Mouse (Mus musculus): ENCODE results near the gene Grm5. TPM values are rescaled to one million over a fixed set of nuclear protein-coding genes. Genes with fewer than 3 reads are reported as not detected.

Grm5 gene
- polyA plus RNA-seq, 1 experiment from 2014 or later: 7.0 TPM

GRCm38 (mm10) chr7:88096536-88097107 lies 512.7 kb downstream of the Grm5 start:
- H3K9ac ChIP-seq: no peak overlapping the region
- no peaks in the 10 kb centered on the region for H3K9me3 ChIP-seq (replicated peaks)
- no peaks in the 10 kb centered on the region for H3K4me1 ChIP-seq
- H3K4me3 ChIP-seq: no peak overlapping the region
- no peak for ATAC-seq
- no peaks in the 10 kb centered on the region for H3K27me3 ChIP-seq
- H3K36me3 ChIP-seq (ENCODE audit: poor library complexity, severe bottlenecking): no peaks in the 10 kb centered on the region
- no peak overlapping the region for H3K27ac ChIP-seq
- 43% methylated on average over 1 of the region's 1 CpGs for WGBS
- no peak overlapping the region for H3K4me2 ChIP-seq

- 9% methylated on average over 1 of the region's 1 CpGs for whole genome bisulfite sequencing
- Histone ChIP-seq H3K4me1 (no peaks in the 10 kb centered on the region), H3K4me3 (no peak overlapping the region), H3K9me3 (replicated peaks) (no peaks in the 10 kb centered on the region), H3K27me3 (no peaks in the 10 kb centered on the region), H3K9ac (no peak overlapping the region), H3K36me3 (ENCODE audit: poor library complexity, severe bottlenecking) (no peaks in the 10 kb centered on the region), H3K27ac (no peak overlapping the region), H3K4me2 (no peak overlapping the region)
- peak; percentile 88 for ATAC-seq
Observed at GRCm38 (mm10) chr7:88097715-88098114, 513.7 kb downstream of the Grm5 start.

- 66% methylated on average over 6 of the region's 6 CpGs for WGBS
- no peak for ATAC-seq
Observed at GRCm38 (mm10) chr7:88116724-88117409, 532.9 kb downstream of the Grm5 start.

GRCm38 (mm10) chr7:88128080-88128848 lies 544.3 kb downstream of the Grm5 start:
- H3K27ac ChIP-seq: no peak overlapping the region
- H3K36me3 ChIP-seq (ENCODE audit: poor library complexity, severe bottlenecking): no peaks in the 10 kb centered on the region
- no peak for ATAC-seq
- peaks cover 14% of the 10 kb centered on the region for H3K4me1 ChIP-seq
- no peaks in the 10 kb centered on the region for H3K27me3 ChIP-seq
- no peak overlapping the region for H3K4me3 ChIP-seq
- no peak overlapping the region for H3K9ac ChIP-seq
- WGBS: 89% methylated on average over 8 of the region's 8 CpGs
- no peaks in the 10 kb centered on the region for H3K9me3 ChIP-seq (replicated peaks)
- H3K4me2 ChIP-seq: no peak overlapping the region

More at GRCm38 (mm10) chr7:88116724-88117409, 532.9 kb downstream of the Grm5 start:
- Histone ChIP-seq H3K9me3 (replicated peaks) (no peaks in the 10 kb centered on the region), H3K27ac (no peak overlapping the region), H3K4me1 (no peaks in the 10 kb centered on the region), H3K36me3 (ENCODE audit: poor library complexity, severe bottlenecking) (no peaks in the 10 kb centered on the region), H3K4me3 (no peak overlapping the region), H3K4me2 (no peak overlapping the region), H3K9ac (no peak overlapping the region), H3K27me3 (no peaks in the 10 kb centered on the region)

- Histone ChIP-seq H3K27me3 (no peaks in the 10 kb centered on the region), H3K27ac (peak overlapping the region; percentile 61), H3K9ac (peak overlapping the region; percentile 68), H3K4me3 (peak overlapping the region; percentile 44), H3K4me2 (peak overlapping the region; percentile 71), H3K9me3 (replicated peaks) (no peaks in the 10 kb centered on the region), H3K4me1 (peaks cover 14% of the 10 kb centered on the region), H3K36me3 (ENCODE audit: poor library complexity, severe bottlenecking) (no peaks in the 10 kb centered on the region)
- peak; percentile 95 for ATAC-seq
- WGBS: 8% methylated on average over 41 of the region's 41 CpGs
Observed at GRCm38 (mm10) chr7:88129536-88130487, 545.8 kb downstream of the Grm5 start.

- Histone ChIP-seq H3K27ac (no peak overlapping the region), H3K36me3 (ENCODE audit: poor library complexity, severe bottlenecking) (no peaks in the 10 kb centered on the region), H3K4me3 (peak overlapping the region; percentile 44), H3K9me3 (replicated peaks) (no peaks in the 10 kb centered on the region), H3K4me2 (peak overlapping the region; percentile 71), H3K9ac (peak overlapping the region; percentile 68), H3K4me1 (peaks cover 14% of the 10 kb centered on the region), H3K27me3 (no peaks in the 10 kb centered on the region)
- ATAC-seq: no peak
- 30% methylated on average over 22 of the region's 22 CpGs for WGBS
Observed at GRCm38 (mm10) chr7:88130488-88130849, 546.5 kb downstream of the Grm5 start.

GRCm38 (mm10) chr7:88159542-88160241 lies 575.7 kb downstream of the Grm5 start:
- no peaks in the 10 kb centered on the region for H3K36me3 ChIP-seq (ENCODE audit: poor library complexity, severe bottlenecking)
- H3K9me3 ChIP-seq (replicated peaks): no peaks in the 10 kb centered on the region
- 73% methylated on average over 1 of the region's 1 CpGs for WGBS
- H3K4me3 ChIP-seq: no peak overlapping the region
- H3K9ac ChIP-seq: no peak overlapping the region
- H3K4me1 ChIP-seq: 0 out of 2 replicates have a peak, but pooled peaks cover 2% of the 10 kb centered on the region
- ATAC-seq: peak; percentile 51; the same call in 1 of the 2 replicates
- no peak overlapping the region for H3K4me2 ChIP-seq
- no peak overlapping the region for H3K27ac ChIP-seq
- H3K27me3 ChIP-seq: no peaks in the 10 kb centered on the region

- no peak overlapping the region for H3K9ac ChIP-seq
- H3K4me3 ChIP-seq: no peak overlapping the region
- no peaks in the 10 kb centered on the region for H3K9me3 ChIP-seq (replicated peaks)
- H3K27ac ChIP-seq: no peak overlapping the region
- H3K27me3 ChIP-seq: no peaks in the 10 kb centered on the region
- H3K4me1 ChIP-seq: 0 out of 2 replicates have a peak, but pooled peaks cover 2% of the 10 kb centered on the region
- ATAC-seq: no peak
- 80% methylated on average over 2 of the region's 2 CpGs for WGBS
- no peaks in the 10 kb centered on the region for H3K36me3 ChIP-seq (ENCODE audit: poor library complexity, severe bottlenecking)
- no peak overlapping the region for H3K4me2 ChIP-seq
Observed at GRCm38 (mm10) chr7:88161586-88161985, 577.6 kb downstream of the Grm5 start.

Other genes with a start within 250 kb of the Grm5 start
- gene Tyr, start 90.7 kb upstream of the Grm5 start, polyA plus RNA-seq (2015; fragmentation: Nextera tagmentation; extraction: Ambion mirVana): 0.03 and 0.04 TPM in 2 replicates

Measured in forebrain, embryonic 13.5 days (tissue).